Mouse (Mus musculus) small intestine, adult 2 months (tissue): ENCODE results near the gene Rnf167. TPM values are rescaled to one million over a fixed set of nuclear protein-coding genes. Genes with fewer than 3 reads are reported as not detected.

Experiments used
- H3K27ac ChIP-seq: fragments of 200-500 bp; 2 replicates; pipeline ENCODE4 v1.5.1; 2012; ENCODE audit warnings: low read depth, low read length, control low read depth, inconsistent platforms; ENCODE audit not compliant: insufficient read depth
- H3K27me3 ChIP-seq: fragments of 200-500 bp; 2 replicates; pipeline ENCODE4 v1.6.1; 2012; ENCODE audit warnings: mild to moderate bottlenecking, moderate library complexity, low read length, inconsistent platforms; ENCODE audit not compliant: control insufficient read depth, insufficient read depth
- H3K36me3 ChIP-seq: fragments of 200-500 bp; 2 replicates; pipeline ENCODE4 v1.6.1; 2012; ENCODE audit warnings: mild to moderate bottlenecking, low read length, control low read depth, inconsistent platforms; ENCODE audit not compliant: control insufficient read depth, insufficient read depth
- H3K4me1 ChIP-seq: fragments of 200-500 bp; 2 replicates; pipeline ENCODE4 v1.6.1; 2012; ENCODE audit warnings: low read length, inconsistent platforms, mixed read lengths; ENCODE audit not compliant: control insufficient read depth, insufficient read depth, insufficient read length
- H3K4me3 ChIP-seq: fragments of 200-500 bp; 2 replicates; pipeline ENCODE4 v1.5.1; 2012; ENCODE audit warnings: low read depth, mild to moderate bottlenecking, control low read depth, inconsistent platforms, low read length, moderate library complexity
- CTCF ChIP-seq: fragments of 200-500 bp; IDR thresholded peaks from 2 replicates; pipeline ENCODE4 v1.5.1; 2012; ENCODE audit warnings: low read depth, mild to moderate bottlenecking, control low read depth, inconsistent platforms, low read length, moderate library complexity, mixed read lengths; ENCODE audit not compliant: insufficient replicate concordance, insufficient read length; ENCODE audit errors: extremely low read depth
- POLR2A ChIP-seq: fragments of 200-500 bp; IDR thresholded peaks from 2 replicates; pipeline ENCODE4 v1.6.1; 2012; ENCODE audit warnings: low read depth, mild to moderate bottlenecking, control low read depth, inconsistent platforms, low read length, moderate library complexity
- WGBS: fragments of 180-500 bp; shearing (Covaris S2); methylation state at CpG from one replicate; pipeline ENCODE4 v1.1.7; 2018; 5-methylcytosine and 5-hydroxymethylcytosine counted together
- polyA plus RNA-seq: library from polyadenylated mRNA; depleted of rRNA; stranded (reverse); fragments of >200 nt; gene quantifications from 2 replicates; pipeline ENCODE4 v1.2.3, GENCODE M21; 2012

The Rnf167 gene
- polyA plus RNA-seq, 1 experiment: 114 TPM

DNA sequence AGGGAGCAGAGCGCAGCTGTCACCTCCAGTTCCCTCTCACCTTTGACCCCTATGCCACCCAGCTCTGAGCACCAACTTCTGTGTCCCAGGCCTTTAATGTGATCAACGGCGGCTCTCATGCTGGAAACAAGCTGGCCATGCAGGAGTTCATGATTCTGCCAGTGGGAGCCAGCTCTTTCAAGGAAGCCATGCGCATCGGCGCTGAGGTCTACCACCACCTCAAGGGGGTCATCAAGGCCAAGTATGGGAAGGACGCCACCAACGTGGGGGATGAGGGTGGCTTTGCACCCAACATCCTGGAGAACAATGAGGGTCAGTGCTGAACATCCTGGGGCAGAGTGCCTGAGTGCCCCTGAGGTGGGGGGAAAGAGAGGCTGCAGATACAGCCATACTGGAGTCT is 13.5 kb downstream of the Rnf167 start:
- peaks cover 15% of the 10 kb centered on the region for H3K4me1 ChIP-seq
- 88% methylated on average over 8 of the region's 8 CpGs for WGBS
- no peaks in the 10 kb centered on the region for H3K27me3 ChIP-seq
- TF ChIP-seq CTCF: no peak
- peaks cover 32% of the 10 kb centered on the region for H3K36me3 ChIP-seq
- no peak overlapping the region for H3K4me3 ChIP-seq
- H3K27ac ChIP-seq: no peak overlapping the region

DNA sequence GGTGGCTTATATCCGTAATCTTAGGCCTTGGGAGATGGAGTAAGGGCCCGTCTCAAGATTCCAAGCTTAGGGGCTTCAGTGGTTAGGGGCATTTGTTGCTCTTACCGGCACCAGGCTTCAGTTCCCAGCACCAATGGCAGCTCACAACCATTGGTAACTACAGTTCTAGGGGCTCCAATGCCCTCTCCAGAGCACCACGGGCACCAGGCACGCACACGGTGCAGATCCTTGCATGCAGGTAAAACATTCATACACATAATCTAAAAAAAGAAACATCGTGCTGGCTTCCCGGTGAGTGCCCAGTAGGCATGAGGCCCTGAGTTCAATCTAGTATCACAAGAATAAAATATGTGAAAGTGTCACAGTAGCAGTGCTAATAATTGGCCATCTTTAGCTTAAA is 16.1 kb downstream of the Rnf167 start:
- H3K27me3 ChIP-seq: no peaks in the 10 kb centered on the region
- H3K4me1 ChIP-seq: peaks cover 4% of the 10 kb centered on the region; the same call in 1 of the 2 replicates
- no peak overlapping the region for H3K4me3 ChIP-seq
- TF ChIP-seq POLR2A (no peak), CTCF (no peak)
- no peak overlapping the region for H3K27ac ChIP-seq
- H3K36me3 ChIP-seq: peaks cover 32% of the 10 kb centered on the region
- 93% methylated on average over 8 of the region's 8 CpGs for WGBS

DNA sequence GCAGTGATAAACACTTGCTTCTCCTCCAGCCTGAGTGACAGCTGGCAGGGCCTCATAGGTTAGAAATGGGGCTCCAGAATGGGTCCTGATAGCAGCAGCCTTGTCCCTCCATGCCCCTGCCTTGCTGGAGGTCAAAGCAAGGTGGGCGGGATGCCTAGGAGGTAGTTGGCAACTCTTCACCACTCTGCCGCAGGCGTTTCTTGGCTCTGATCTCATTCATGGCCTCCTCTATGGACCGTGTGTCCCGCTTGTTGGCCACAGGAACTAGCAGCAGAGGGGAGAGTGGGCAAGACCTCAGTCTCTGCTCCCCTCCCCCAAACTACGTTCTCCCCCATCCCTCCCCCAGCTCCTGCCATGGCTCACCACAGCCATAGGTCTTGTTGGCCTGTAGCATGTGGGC is 16.9 kb downstream of the Rnf167 start:
- 90% methylated on average over 6 of the region's 6 CpGs for WGBS
- TF ChIP-seq POLR2A: no peak
- no peak for TF ChIP-seq CTCF
- Histone ChIP-seq H3K27me3 (no peaks in the 10 kb centered on the region), H3K36me3 (peaks cover 32% of the 10 kb centered on the region), H3K27ac (no peak overlapping the region), H3K4me3 (no peak overlapping the region), H3K4me1 (peaks cover 4% of the 10 kb centered on the region; the same call in 1 of the 2 replicates)

DNA sequence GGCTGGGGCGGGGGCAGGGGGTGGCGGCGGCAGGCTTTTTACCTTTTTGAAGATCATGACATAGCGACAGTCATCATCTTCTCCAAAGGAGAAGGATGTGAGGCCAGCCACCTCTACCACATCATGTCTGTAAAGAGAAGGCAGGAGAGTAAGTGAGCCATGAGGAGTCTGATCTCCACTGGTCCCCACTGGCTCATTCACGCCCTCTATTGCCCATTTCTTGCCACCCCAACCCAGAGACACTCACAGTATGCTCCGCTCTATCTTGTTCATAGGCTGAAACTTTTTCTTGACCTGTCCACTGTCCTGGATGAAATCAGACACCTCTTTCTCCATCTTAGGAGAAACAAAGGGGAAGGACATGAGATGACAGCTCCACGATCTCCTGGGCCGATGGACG is 17.7 kb downstream of the Rnf167 start:
- H3K27ac ChIP-seq: no peak overlapping the region
- no peak overlapping the region for H3K4me3 ChIP-seq
- no peak for TF ChIP-seq POLR2A
- H3K36me3 ChIP-seq: peaks cover 32% of the 10 kb centered on the region
- peaks cover 4% of the 10 kb centered on the region; the same call in 1 of the 2 replicates for H3K4me1 ChIP-seq
- no peaks in the 10 kb centered on the region for H3K27me3 ChIP-seq
- 96% methylated on average over 9 of the region's 9 CpGs for WGBS

DNA sequence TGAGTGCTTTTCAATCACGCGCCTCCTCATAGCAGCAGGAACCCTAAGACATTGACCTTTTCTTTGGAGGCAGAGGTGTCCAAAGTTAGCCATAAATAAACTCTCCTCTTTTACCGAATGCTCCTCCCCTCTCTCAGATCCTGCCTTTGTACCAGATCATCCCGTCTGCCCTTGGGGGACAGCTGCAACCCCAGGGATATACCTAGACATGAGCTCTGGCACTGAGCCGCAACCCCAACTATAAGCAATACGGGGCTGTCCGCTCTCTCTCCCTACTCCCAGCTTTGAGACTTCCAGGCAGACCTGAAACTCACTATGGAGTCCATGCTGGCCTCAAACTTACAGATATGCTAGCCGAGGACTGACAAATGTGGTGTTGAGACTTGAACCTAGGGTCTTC is 19.7 kb downstream of the Rnf167 start:
- peaks cover 4% of the 10 kb centered on the region; the same call in 1 of the 2 replicates for H3K4me1 ChIP-seq
- TF ChIP-seq CTCF: no peak
- no peak for TF ChIP-seq POLR2A
- peaks cover 40% of the 10 kb centered on the region for H3K36me3 ChIP-seq
- WGBS: 96% methylated on average over 8 of the region's 8 CpGs
- H3K27ac ChIP-seq: no peak overlapping the region
- H3K4me3 ChIP-seq: no peak overlapping the region
- no peaks in the 10 kb centered on the region for H3K27me3 ChIP-seq

DNA sequence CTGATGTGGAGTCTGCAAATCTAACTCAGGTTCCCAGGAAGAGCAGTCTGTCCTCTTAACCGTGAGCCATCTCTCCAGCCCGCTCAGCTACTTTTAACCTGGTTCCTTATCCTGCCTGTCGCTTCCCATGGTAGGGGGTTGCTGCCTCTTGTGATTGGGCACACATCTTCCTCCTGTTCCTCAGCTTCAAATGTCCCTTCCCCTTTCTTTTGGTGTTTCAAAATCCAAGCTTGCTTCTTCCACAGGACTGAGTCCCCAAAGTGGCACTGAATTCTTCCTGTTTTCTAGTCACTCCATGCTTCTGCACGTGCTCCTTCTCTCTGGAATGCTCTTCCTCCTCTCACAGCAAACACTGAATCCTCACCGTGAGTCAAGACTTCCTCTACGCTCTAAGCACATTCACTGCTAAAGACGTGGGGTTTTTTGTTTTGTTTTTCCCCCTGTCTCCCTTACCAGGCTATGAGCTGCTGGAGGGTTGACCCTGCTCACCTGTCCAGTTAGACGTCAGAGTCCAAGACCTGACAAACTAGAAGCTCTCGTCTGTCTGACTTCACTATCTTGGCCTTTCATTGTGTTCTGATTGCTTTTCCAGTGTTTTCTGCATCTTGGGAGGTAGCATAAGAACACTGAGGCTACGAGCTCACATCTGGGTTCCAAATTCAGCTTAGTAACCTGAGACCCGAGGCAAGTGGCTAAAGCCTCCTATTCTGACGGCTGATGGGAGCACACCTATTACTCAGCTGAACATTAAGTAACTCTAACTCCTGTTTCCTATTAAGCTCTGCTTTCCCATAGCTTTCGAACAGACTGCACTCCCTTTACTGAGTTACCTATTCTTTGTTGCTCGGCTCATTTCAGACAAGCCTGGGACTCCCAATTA is 20.5 kb downstream of the Rnf167 start:
- 59% methylated on average over 14 of the region's 14 CpGs for WGBS
- no peak overlapping the region for H3K4me3 ChIP-seq
- peaks cover 4% of the 10 kb centered on the region; the same call in 1 of the 2 replicates for H3K4me1 ChIP-seq
- no peaks in the 10 kb centered on the region for H3K27me3 ChIP-seq
- H3K27ac ChIP-seq: peak overlapping the region; percentile 6; the same call in 1 of the 2 replicates
- H3K36me3 ChIP-seq: peaks cover 37% of the 10 kb centered on the region
- TF ChIP-seq CTCF (no peak), POLR2A (no peak)

DNA sequence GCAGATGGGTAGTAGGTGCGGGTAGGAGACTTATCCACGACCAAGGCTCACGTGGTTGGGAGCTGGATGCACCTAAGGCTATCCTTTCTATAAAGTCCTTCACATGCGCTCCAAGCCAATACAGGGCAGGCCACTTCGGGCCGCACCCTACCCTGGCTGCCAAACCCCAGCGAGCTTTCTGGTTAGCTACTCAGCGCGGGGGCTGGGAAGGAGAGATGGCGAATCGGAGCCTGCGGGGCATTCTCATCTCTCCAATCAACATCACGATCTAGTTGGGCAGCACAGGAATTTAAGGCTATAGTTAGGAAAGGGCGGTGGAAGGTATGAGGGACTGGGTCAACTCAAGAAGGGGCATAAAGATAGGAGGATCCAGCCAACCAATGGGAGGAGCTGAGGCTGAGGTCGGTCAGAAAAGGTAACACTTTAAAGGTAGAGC is 21.3 kb downstream of the Rnf167 start:
- Histone ChIP-seq H3K36me3 (peaks cover 33% of the 10 kb centered on the region), H3K27me3 (no peaks in the 10 kb centered on the region), H3K27ac (peak overlapping the region; percentile 90), H3K4me3 (peak overlapping the region; percentile 84), H3K4me1 (peaks cover 4% of the 10 kb centered on the region; the same call in 1 of the 2 replicates)
- WGBS: under 1% methylated on average over 15 of the region's 15 CpGs
- TF ChIP-seq CTCF (no peak), POLR2A (peak; percentile 36; the same call in 1 of the 2 replicates)
